ENCODE assay signal across 13 mouse cellular contexts in the genomic region with DNA sequence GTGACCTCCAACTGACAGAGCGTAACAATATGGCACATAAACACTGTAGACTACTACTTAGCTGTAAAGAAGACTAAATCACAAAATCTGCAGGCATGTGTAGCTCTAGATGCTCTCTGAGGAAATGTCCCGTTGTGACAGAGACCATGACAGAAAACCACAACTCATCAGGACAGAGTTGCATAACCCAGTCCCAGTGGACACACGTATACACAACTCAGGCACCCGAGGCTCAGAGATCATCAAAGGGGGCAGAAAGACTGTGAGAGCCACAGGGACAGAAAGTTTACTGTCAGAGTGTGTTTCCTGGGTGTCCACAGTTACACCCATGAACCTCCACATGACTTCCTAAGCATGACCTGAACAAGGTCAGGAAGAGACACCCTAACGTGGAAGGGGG.
"Had no signal": no experiment of that assay in that cellular context is flagged by ENCODE, and none has a peak within 500 bp of the region (broad histone marks: within the 10 kb centered on the region; RNA-seq: fewer than 3 reads in every experiment).

No protein-coding gene starts in this region.

- ATAC-seq: liver, embryonic 12.5 days; midbrain, embryonic 16.5 days had no signal

- DNase-seq: kidney, adult 11 months; kidney, adult 9 months; kidney, postnatal 36 days; lung, postnatal 36 days; right cerebral cortex, adult 18-20 months had no signal

- H3K4me3 ChIP-seq: left cerebral cortex, adult 2 months; limb, embryonic 10.5 days; liver, embryonic 12.5 days; midbrain, embryonic 12.5 days; neural tube, embryonic 13.5 days had no signal

- H3K4me1 ChIP-seq: limb, embryonic 10.5 days; liver, embryonic 12.5 days; midbrain, embryonic 12.5 days; neural tube, embryonic 13.5 days had no signal

- H3K27ac ChIP-seq: kidney, postnatal 0 days; left cerebral cortex, adult 2 months; limb, embryonic 10.5 days; liver, embryonic 12.5 days; midbrain, embryonic 12.5 days; neural tube, embryonic 13.5 days; stomach, postnatal 0 days had no signal
